Comparison of ENCODE assay signal across 15 mouse cellular contexts in genomic region chr1:90855880-90856279, GRCm38 (mm10). TPM values are rescaled to one million over a fixed set of nuclear protein-coding genes. Genes with fewer than 3 reads are reported as not detected.
"Had no signal": no experiment of that assay in that cellular context is flagged by ENCODE, and none has a peak within 500 bp of the region (broad histone marks: within the 10 kb centered on the region; RNA-seq: fewer than 3 reads in every experiment).

No protein-coding gene starts in this region.

- H3K9ac ChIP-seq: limb, embryonic 12.5 days; liver, embryonic 13.5 days; liver, postnatal 0 days; lung, embryonic 15.5 days; neural tube, embryonic 12.5 days had no signal

- H3K4me1 ChIP-seq: limb, embryonic 12.5 days; liver, embryonic 13.5 days; lung, embryonic 15.5 days; neural tube, embryonic 12.5 days had no signal

- DNase-seq: kidney, adult 18-20 months; kidney, postnatal 10 days; kidney, postnatal 4 days; liver; liver, embryonic 13.5 days; liver, postnatal 0 days; lung, postnatal 14 days; right cerebral cortex, postnatal 14 days; thymus, postnatal 36 days had no signal

- H3K4me2 ChIP-seq: limb, embryonic 12.5 days; liver, embryonic 13.5 days; lung, embryonic 15.5 days; neural tube, embryonic 12.5 days had no signal

- H3K27ac ChIP-seq: layer of hippocampus, adult 2 months; limb, embryonic 12.5 days; liver, embryonic 13.5 days; lung, embryonic 15.5 days; neural tube, embryonic 12.5 days had no signal

- H3K27me3 ChIP-seq: limb, embryonic 12.5 days; liver, embryonic 13.5 days; neural tube, embryonic 12.5 days had no signal

- H3K4me3 ChIP-seq: layer of hippocampus, adult 2 months; limb, embryonic 12.5 days; liver, embryonic 13.5 days; lung, embryonic 15.5 days; myocyte; neural tube, embryonic 12.5 days had no signal

- H3K36me3 ChIP-seq: limb, embryonic 12.5 days; liver, embryonic 13.5 days; lung, embryonic 15.5 days; neural tube, embryonic 12.5 days had no signal

- ATAC-seq: liver, postnatal 0 days had no signal

- H3K9me3 ChIP-seq: limb, embryonic 12.5 days; liver, embryonic 13.5 days; lung, embryonic 15.5 days; neural tube, embryonic 12.5 days had no signal

RNA-seq across cellular contexts. Expression of gene Col6a3, which starts 12.1 kb away (rescaled TPM):
- total RNA-seq: megakaryocyte-erythroid progenitor cell, adult 5-6 weeks had no signal

RNA-seq across cellular contexts. Expression of gene Mlph, which starts 59.0 kb away (rescaled TPM):
- total RNA-seq: megakaryocyte-erythroid progenitor cell, adult 5-6 weeks had no signal
